Mouse (Mus musculus): ENCODE results near the gene Ssh3.

Gene Ssh3

GRCm38 (mm10) chr19:4268566-4269361 lies at the start of gene Ssh3:
Gene Ssh3 (minus strand): TSS chr19:4269180.
- peak; percentile 73 for DNase-seq

GRCm38 (mm10) chr19:4317181-4317580 lies 48.2 kb upstream of the Ssh3 start:
- DNase-seq = no peak

- no peak for DNase-seq
Measured at GRCm38 (mm10) chr19:4315223-4315944, 46.4 kb upstream of the Ssh3 start.

- DNase-seq = peak; percentile 67
Measured at GRCm38 (mm10) chr19:4309776-4310185, 40.8 kb upstream of the Ssh3 start.

GRCm38 (mm10) chr19:4309302-4309701 lies 40.3 kb upstream of the Ssh3 start:
- no peak for DNase-seq

GRCm38 (mm10) chr19:4306190-4306577 lies 37.2 kb upstream of the Ssh3 start, which contains the start of gene Grk2:
Gene Grk2 (minus strand): TSS chr19:4306222.
- DNase-seq = peak; percentile 89

GRCm38 (mm10) chr19:4305491-4306189 lies 36.7 kb upstream of the Ssh3 start:
- peak; percentile 63 for DNase-seq

- DNase-seq = no peak
Measured at GRCm38 (mm10) chr19:4304871-4305321, 35.9 kb upstream of the Ssh3 start.

- DNase-seq = no peak
Measured at GRCm38 (mm10) chr19:4304251-4304821, 35.4 kb upstream of the Ssh3 start.

- no peak for DNase-seq
Measured at GRCm38 (mm10) chr19:4303640-4303995, 34.6 kb upstream of the Ssh3 start.

- DNase-seq = no peak
Measured at GRCm38 (mm10) chr19:4302936-4303639, 34.1 kb upstream of the Ssh3 start.

GRCm38 (mm10) chr19:4301735-4302651 lies 33.0 kb upstream of the Ssh3 start:
- DNase-seq = peak; percentile 60

- DNase-seq = no peak
Measured at GRCm38 (mm10) chr19:4300852-4301734, 32.1 kb upstream of the Ssh3 start.

GRCm38 (mm10) chr19:4300271-4300704 lies 31.3 kb upstream of the Ssh3 start:
- DNase-seq = peak; percentile 56

- DNase-seq = no peak
Measured at GRCm38 (mm10) chr19:4299574-4300270, 30.7 kb upstream of the Ssh3 start.

GRCm38 (mm10) chr19:4299126-4299525 lies 30.1 kb upstream of the Ssh3 start:
- no peak for DNase-seq

- DNase-seq = no peak
Measured at GRCm38 (mm10) chr19:4298322-4299121, 29.5 kb upstream of the Ssh3 start.

GRCm38 (mm10) chr19:4297851-4298250 lies 28.9 kb upstream of the Ssh3 start:
- no peak for DNase-seq

- DNase-seq = no peak
Measured at GRCm38 (mm10) chr19:4296611-4297010, 27.6 kb upstream of the Ssh3 start.

Measured in liver (tissue).